Mouse (Mus musculus) kidney, adult 2 months (tissue): ENCODE measurements around the gene Dab1.

Source experiments
- CTCF ChIP-seq: fragments of 200-500 bp; conservative IDR thresholded peaks from 2 replicates; pipeline ENCODE4 v1.5.1; 2011; ENCODE audit warnings: low read depth, mild to moderate bottlenecking, control low read depth, low read length, moderate library complexity, mixed read lengths; ENCODE audit not compliant: insufficient read depth, insufficient read length
- POLR2A ChIP-seq: fragments of 200-500 bp; IDR thresholded peaks from one replicate; pipeline ENCODE4 v1.6.1; 2011; ENCODE audit warnings: low read depth, low read length, control low read depth

GRCm38 (mm10) chr4:104696522-104696921 is 1077.4 kb downstream of the Dab1 start:
- no peak for TF ChIP-seq CTCF
- no peak for TF ChIP-seq POLR2A
